Mouse (Mus musculus): ENCODE measurements around the gene Adgrl3. TPM values are rescaled to one million over a fixed set of nuclear protein-coding genes. Genes with fewer than 3 reads are reported as not detected.
A peak's percentile ranks its signal among the peaks of the same experiment; 100 is the strongest.

The Adgrl3 gene
- polyA plus RNA-seq, 1 experiment from 2014 or later: 34.6 TPM

GRCm38 (mm10) chr5:81556008-81556407 lies 536.1 kb downstream of the Adgrl3 start:
- no peak overlapping the region for H3K27ac ChIP-seq
- no peaks in the 10 kb centered on the region for H3K36me3 ChIP-seq (replicated peaks)
- no peaks in the 10 kb centered on the region for H3K27me3 ChIP-seq
- H3K4me1 ChIP-seq: peaks cover 5% of the 10 kb centered on the region; the same call in 1 of the 2 replicates
- no peak overlapping the region for H3K4me3 ChIP-seq (replicated peaks)
- peak; percentile 46; the same call in 1 of the 2 replicates for ATAC-seq (ENCODE audit: low FRiP score)
- no peak overlapping the region for H3K4me2 ChIP-seq
- 70% methylated on average over 8 of the region's 8 CpGs for WGBS
- no peaks in the 10 kb centered on the region for H3K9me3 ChIP-seq
- no peak overlapping the region for H3K9ac ChIP-seq

GRCm38 (mm10) chr5:81558965-81559364 lies 539.0 kb downstream of the Adgrl3 start:
- no peaks in the 10 kb centered on the region for H3K36me3 ChIP-seq (replicated peaks)
- H3K9ac ChIP-seq: no peak overlapping the region
- no peaks in the 10 kb centered on the region for H3K27me3 ChIP-seq
- H3K4me3 ChIP-seq (replicated peaks): no peak overlapping the region
- H3K4me2 ChIP-seq: no peak overlapping the region
- no peak for ATAC-seq (ENCODE audit: low FRiP score)
- H3K27ac ChIP-seq: no peak overlapping the region
- H3K4me1 ChIP-seq: no peaks in the 10 kb centered on the region
- WGBS: 94% methylated on average over 6 of the region's 6 CpGs
- H3K9me3 ChIP-seq: no peaks in the 10 kb centered on the region

- Histone ChIP-seq H3K9ac (no peak overlapping the region), H3K9me3 (no peaks in the 10 kb centered on the region), H3K4me3 (replicated peaks) (no peak overlapping the region), H3K36me3 (replicated peaks) (no peaks in the 10 kb centered on the region), H3K27ac (no peak overlapping the region), H3K27me3 (no peaks in the 10 kb centered on the region), H3K4me2 (no peak overlapping the region), H3K4me1 (no peaks in the 10 kb centered on the region)
- WGBS: 60% methylated on average over 1 of the region's 1 CpGs
- ATAC-seq (ENCODE audit: low FRiP score): no peak
Observed at GRCm38 (mm10) chr5:81564294-81564693, 544.4 kb downstream of the Adgrl3 start.

GRCm38 (mm10) chr5:81566577-81566976 lies 546.6 kb downstream of the Adgrl3 start:
- no peak overlapping the region for H3K4me3 ChIP-seq (replicated peaks)
- H3K27ac ChIP-seq: no peak overlapping the region
- H3K27me3 ChIP-seq: no peaks in the 10 kb centered on the region
- no peaks in the 10 kb centered on the region for H3K9me3 ChIP-seq
- H3K4me2 ChIP-seq: no peak overlapping the region
- H3K9ac ChIP-seq: no peak overlapping the region
- no peak for ATAC-seq (ENCODE audit: low FRiP score)
- H3K36me3 ChIP-seq (replicated peaks): no peaks in the 10 kb centered on the region
- 97% methylated on average over 1 of the region's 1 CpGs for WGBS
- no peaks in the 10 kb centered on the region for H3K4me1 ChIP-seq

GRCm38 (mm10) chr5:81568743-81569142 lies 548.8 kb downstream of the Adgrl3 start:
- no peaks in the 10 kb centered on the region for H3K27me3 ChIP-seq
- 93% methylated on average over 1 of the region's 1 CpGs for WGBS

GRCm38 (mm10) chr5:81582886-81583285 lies 562.9 kb downstream of the Adgrl3 start:
- Histone ChIP-seq H3K9me3 (no peaks in the 10 kb centered on the region), H3K4me1 (no peaks in the 10 kb centered on the region), H3K4me2 (no peak overlapping the region), H3K36me3 (replicated peaks) (no peaks in the 10 kb centered on the region), H3K9ac (no peak overlapping the region), H3K27ac (no peak overlapping the region), H3K27me3 (no peaks in the 10 kb centered on the region), H3K4me3 (replicated peaks) (no peak overlapping the region)
- ATAC-seq (ENCODE audit: low FRiP score): no peak
- 93% methylated on average over 5 of the region's 5 CpGs for WGBS

More at GRCm38 (mm10) chr5:81568743-81569142, 548.8 kb downstream of the Adgrl3 start:
- no peaks in the 10 kb centered on the region for H3K4me1 ChIP-seq
- no peaks in the 10 kb centered on the region for H3K9me3 ChIP-seq
- no peaks in the 10 kb centered on the region for H3K36me3 ChIP-seq (replicated peaks)
- ATAC-seq (ENCODE audit: low FRiP score): no peak
- H3K9ac ChIP-seq: no peak overlapping the region
- H3K4me3 ChIP-seq (replicated peaks): no peak overlapping the region
- no peak overlapping the region for H3K4me2 ChIP-seq
- no peak overlapping the region for H3K27ac ChIP-seq

- Histone ChIP-seq H3K9ac (no peak overlapping the region), H3K4me1 (no peaks in the 10 kb centered on the region), H3K9me3 (no peaks in the 10 kb centered on the region), H3K27me3 (no peaks in the 10 kb centered on the region), H3K4me2 (no peak overlapping the region), H3K4me3 (replicated peaks) (no peak overlapping the region), H3K27ac (no peak overlapping the region), H3K36me3 (replicated peaks) (no peaks in the 10 kb centered on the region)
- WGBS: 49% methylated on average over 3 of the region's 3 CpGs
- ATAC-seq (ENCODE audit: low FRiP score): no peak
Observed at GRCm38 (mm10) chr5:81583425-81583824, 563.5 kb downstream of the Adgrl3 start.

- no peak overlapping the region for H3K9ac ChIP-seq
- no peak for ATAC-seq (ENCODE audit: low FRiP score)
- no peak overlapping the region for H3K4me3 ChIP-seq (replicated peaks)
- no peak overlapping the region for H3K27ac ChIP-seq
- H3K36me3 ChIP-seq (replicated peaks): no peaks in the 10 kb centered on the region
- H3K27me3 ChIP-seq: no peaks in the 10 kb centered on the region
- WGBS: 85% methylated on average over 3 of the region's 3 CpGs
- H3K9me3 ChIP-seq: no peaks in the 10 kb centered on the region
- H3K4me1 ChIP-seq: no peaks in the 10 kb centered on the region
- no peak overlapping the region for H3K4me2 ChIP-seq
Observed at GRCm38 (mm10) chr5:81584945-81585344, 565.0 kb downstream of the Adgrl3 start.

- 0 out of 2 replicates have a peak, but pooled peaks cover 2% of the 10 kb centered on the region for H3K4me1 ChIP-seq
- H3K36me3 ChIP-seq (replicated peaks): no peaks in the 10 kb centered on the region
- no peak overlapping the region for H3K9ac ChIP-seq
- H3K4me2 ChIP-seq: no peak overlapping the region
- H3K9me3 ChIP-seq: no peaks in the 10 kb centered on the region
- 85% methylated on average over 14 of the region's 14 CpGs for WGBS
- H3K27ac ChIP-seq: no peak overlapping the region
- ATAC-seq (ENCODE audit: low FRiP score): no peak
- H3K27me3 ChIP-seq: no peaks in the 10 kb centered on the region
- no peak overlapping the region for H3K4me3 ChIP-seq (replicated peaks)
Observed at GRCm38 (mm10) chr5:81590005-81590694, 570.2 kb downstream of the Adgrl3 start.

- no peak overlapping the region for H3K27ac ChIP-seq
- H3K9me3 ChIP-seq: no peaks in the 10 kb centered on the region
- H3K27me3 ChIP-seq: no peaks in the 10 kb centered on the region
- 0 out of 2 replicates have a peak, but pooled peaks cover 2% of the 10 kb centered on the region for H3K4me1 ChIP-seq
- WGBS: 38% methylated on average over 3 of the region's 3 CpGs
- no peak overlapping the region for H3K4me2 ChIP-seq
- H3K9ac ChIP-seq: no peak overlapping the region
- H3K4me3 ChIP-seq (replicated peaks): no peak overlapping the region
- ATAC-seq (ENCODE audit: low FRiP score): no peak
- no peaks in the 10 kb centered on the region for H3K36me3 ChIP-seq (replicated peaks)
Observed at GRCm38 (mm10) chr5:81591481-81591880, 571.5 kb downstream of the Adgrl3 start.

- H3K9me3 ChIP-seq: no peaks in the 10 kb centered on the region
- no peak overlapping the region for H3K9ac ChIP-seq
- H3K27ac ChIP-seq: no peak overlapping the region
- H3K4me3 ChIP-seq (replicated peaks): no peak overlapping the region
- no peaks in the 10 kb centered on the region for H3K36me3 ChIP-seq (replicated peaks)
- H3K4me1 ChIP-seq: 0 out of 2 replicates have a peak, but pooled peaks cover 2% of the 10 kb centered on the region
- 97% methylated on average over 1 of the region's 1 CpGs for WGBS
- H3K4me2 ChIP-seq: no peak overlapping the region
- no peaks in the 10 kb centered on the region for H3K27me3 ChIP-seq
- ATAC-seq (ENCODE audit: low FRiP score): no peak
Observed at GRCm38 (mm10) chr5:81593396-81593995, 573.6 kb downstream of the Adgrl3 start.

GRCm38 (mm10) chr5:81598041-81598440 lies 578.1 kb downstream of the Adgrl3 start:
- WGBS: 81% methylated on average over 6 of the region's 6 CpGs
- no peaks in the 10 kb centered on the region for H3K4me1 ChIP-seq
- no peak overlapping the region for H3K27ac ChIP-seq
- no peaks in the 10 kb centered on the region for H3K9me3 ChIP-seq
- no peak overlapping the region for H3K9ac ChIP-seq
- no peak overlapping the region for H3K4me3 ChIP-seq (replicated peaks)
- ATAC-seq (ENCODE audit: low FRiP score): no peak
- H3K4me2 ChIP-seq: no peak overlapping the region
- no peaks in the 10 kb centered on the region for H3K36me3 ChIP-seq (replicated peaks)
- H3K27me3 ChIP-seq: no peaks in the 10 kb centered on the region

GRCm38 (mm10) chr5:81602889-81603288 lies 583.0 kb downstream of the Adgrl3 start:
- Histone ChIP-seq H3K4me2 (no peak overlapping the region), H3K36me3 (replicated peaks) (no peaks in the 10 kb centered on the region), H3K27me3 (no peaks in the 10 kb centered on the region), H3K9ac (no peak overlapping the region), H3K4me1 (no peaks in the 10 kb centered on the region), H3K9me3 (no peaks in the 10 kb centered on the region), H3K4me3 (replicated peaks) (no peak overlapping the region), H3K27ac (no peak overlapping the region)
- 78% methylated on average over 4 of the region's 4 CpGs for WGBS
- no peak for ATAC-seq (ENCODE audit: low FRiP score)

Measured in forebrain, embryonic 12.5 days (tissue).